Mouse (Mus musculus) natural killer cell, adult 2 months (primary cell): ENCODE measurements around the gene Bpifb1.
"Not testable (repeated sequence)": the region's sequence is repeated elsewhere in the genome, so short reads cannot be mapped to it uniquely, and the experiment has no call there.

Source experiments
- DNase-seq, 2 experiments: peaks; one replicate each; pipeline ENCODE4 v3.0.0; 2022; ENCODE audit warnings: low spot score in 2 of 2

Bpifb1 gene

DNA sequence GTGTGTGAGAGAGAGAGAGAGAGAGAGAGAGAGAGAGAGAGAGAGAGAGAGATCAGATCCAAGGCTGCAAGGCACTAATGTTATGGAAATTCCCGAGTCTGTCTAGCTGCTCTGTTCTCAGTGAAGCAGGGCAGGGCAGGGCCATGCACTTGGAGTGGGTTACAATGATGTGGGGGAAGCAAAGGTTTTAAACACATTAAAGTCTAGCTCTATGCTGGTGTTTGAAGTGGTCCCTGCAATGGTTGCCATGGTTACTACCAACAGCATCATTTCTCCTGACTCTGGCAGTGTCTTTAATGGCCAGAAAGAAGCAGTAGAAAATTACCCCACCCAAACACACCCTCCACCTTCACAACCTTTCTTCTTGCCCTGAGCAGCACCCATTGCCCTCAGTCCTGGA lies 20.5 kb downstream of the Bpifb1 start:
- no peak for DNase-seq

DNA sequence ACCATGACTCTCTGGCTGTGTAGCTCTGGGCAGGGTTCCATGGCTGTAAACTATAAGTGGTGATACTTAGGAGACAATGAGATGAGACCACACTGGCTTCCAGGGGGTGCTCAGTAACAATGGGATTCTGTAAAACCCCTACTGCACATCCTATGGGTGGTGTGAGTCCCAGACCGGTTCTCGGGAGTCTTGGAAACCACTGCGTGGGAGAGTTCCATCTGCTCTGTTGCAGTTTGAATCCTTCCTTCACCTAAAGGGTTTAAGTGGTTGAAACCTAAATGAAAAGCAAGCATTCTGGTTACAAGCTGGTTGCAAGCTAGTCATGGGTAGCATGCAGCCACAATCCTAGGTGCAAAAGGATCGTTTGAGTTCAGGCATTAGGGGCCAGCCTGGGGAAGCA lies 21.3 kb downstream of the Bpifb1 start:
- no peak for DNase-seq

DNA sequence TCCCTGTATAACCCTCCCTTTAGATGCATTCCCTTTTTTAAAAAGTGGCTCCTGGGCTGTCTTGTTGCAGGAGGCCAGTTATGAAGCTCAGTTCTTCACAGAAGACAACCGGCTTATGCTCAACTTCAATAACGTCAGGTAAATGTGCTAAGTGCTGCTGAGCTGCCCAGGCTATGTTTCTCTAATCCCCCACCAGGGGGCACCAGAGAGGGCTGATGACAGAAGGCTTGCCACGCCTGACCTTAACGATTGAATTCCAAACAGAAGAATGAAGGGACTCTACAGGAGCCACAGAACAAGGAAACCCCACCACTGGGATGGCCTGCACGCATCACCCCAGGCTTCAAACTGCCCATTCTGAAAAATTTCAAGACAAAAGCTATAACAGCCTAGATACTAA lies 24.6 kb downstream of the Bpifb1 start:
- DNase-seq, result peak in 1 of 2 experiments; percentile 37

DNA sequence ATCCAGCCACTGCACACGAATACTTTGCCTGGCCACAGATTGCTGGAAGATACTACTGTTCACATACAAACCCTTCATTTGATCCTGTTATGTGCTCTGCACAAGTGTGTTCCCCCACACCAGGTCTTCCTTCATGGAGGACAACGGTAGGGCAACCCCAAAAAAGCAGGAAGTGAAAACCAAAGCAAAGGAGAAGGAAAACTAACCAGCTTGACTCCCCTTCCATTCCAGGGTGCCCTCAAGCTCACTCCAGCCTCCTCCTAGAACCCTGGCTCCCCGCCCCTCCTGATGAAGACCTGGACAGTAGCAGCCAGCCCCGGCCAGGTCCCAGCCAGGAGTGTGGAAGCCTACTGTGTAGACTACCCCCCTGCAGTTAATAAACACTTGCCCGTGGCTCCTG lies 29.3 kb downstream of the Bpifb1 start:
- no peak for DNase-seq

DNA sequence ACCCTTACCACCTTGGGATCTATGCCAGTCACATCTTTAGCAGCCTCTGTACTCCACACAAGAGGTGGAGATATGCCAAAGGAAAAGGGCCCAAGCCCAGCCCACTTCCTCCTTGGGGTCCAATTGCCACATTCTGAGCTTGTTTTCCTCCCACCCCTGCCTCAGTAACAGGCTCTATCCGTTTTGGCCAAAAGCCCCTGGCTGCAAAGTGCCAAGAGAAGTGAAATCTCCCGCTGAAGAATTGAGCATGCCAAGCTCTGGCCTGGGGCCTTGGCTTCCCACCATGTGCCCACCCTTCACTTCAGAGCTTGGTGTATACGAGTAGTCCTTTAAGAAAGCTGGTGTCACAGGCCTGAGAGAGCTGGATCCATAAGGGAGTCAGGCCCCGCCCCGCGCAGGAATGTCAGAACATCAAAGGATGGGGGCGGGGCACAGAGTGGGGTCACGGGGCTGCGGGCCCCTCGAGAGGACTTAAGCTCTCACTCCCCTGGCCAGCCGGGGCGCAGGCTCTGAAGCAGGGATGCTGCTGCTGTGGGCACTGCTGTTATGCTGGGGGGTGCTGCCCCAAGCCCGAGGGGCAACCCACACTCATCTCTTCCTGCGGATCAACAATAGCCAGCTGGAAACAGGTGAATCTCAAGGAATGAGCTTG lies 32.8 kb downstream of the Bpifb1 start, which contains the start of gene Bpifb5:
Gene Bpifb5 (plus strand): TSS at position 478 of the 652 bp plus-strand sequence.
- DNase-seq, result no peak

DNA sequence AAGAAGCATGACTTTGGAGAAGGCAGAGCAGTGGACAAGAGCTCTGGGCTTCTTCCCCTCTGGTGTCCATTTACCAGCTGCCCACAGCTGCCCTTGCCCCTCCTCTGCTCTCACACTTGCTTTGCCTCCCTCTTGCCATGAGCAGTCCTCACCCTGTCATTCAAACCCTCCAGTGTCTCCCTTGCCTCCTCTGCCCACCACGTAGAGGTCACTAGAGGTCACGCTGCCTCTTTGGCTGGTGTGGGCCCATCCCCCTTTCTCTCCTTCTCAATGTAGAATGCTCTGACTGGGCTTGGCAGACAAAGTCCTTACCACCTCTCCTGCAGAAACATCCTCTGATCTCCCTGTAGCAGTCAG lies 33.3 kb downstream of the Bpifb1 start:
- DNase-seq, result no peak

DNA sequence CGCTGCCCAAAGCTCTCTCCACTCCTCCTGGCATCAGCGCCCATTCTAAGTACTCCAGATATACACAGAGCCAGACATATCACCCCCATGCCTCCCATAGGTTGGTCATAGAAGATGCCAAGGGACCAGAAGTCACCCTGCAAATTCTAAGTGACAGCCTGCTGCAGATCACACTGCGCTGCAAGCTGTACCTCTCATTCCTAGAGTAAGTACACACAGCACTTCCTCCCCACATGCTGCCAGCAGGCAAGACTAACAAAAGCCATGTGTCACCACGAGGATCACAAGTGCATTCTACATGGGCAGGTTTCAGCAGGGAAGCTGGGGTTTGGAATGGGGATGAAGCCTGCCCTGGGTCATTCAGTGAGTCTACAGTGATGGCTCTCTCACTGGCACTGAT lies 36.4 kb downstream of the Bpifb1 start:
- no peak for DNase-seq

DNA sequence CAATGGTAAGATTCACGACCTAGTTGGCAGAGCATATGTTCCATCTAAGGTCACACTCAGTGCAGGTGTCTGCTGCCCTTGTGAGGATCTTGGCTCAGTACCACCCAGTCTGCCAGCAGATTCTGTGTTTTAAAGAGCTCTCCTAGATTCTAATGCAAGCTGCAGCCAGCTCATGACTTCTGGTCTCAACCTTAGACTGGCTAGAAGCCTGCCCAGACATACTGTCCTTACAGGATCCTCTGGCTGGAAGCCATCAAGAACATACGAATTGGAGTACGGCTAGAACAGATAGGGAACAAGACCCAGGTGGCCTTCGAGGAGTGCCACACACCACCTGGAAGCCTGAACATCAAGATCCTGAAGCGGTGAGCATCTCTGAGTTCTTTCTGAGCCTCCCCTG lies 37.2 kb downstream of the Bpifb1 start:
- no peak for DNase-seq

DNA sequence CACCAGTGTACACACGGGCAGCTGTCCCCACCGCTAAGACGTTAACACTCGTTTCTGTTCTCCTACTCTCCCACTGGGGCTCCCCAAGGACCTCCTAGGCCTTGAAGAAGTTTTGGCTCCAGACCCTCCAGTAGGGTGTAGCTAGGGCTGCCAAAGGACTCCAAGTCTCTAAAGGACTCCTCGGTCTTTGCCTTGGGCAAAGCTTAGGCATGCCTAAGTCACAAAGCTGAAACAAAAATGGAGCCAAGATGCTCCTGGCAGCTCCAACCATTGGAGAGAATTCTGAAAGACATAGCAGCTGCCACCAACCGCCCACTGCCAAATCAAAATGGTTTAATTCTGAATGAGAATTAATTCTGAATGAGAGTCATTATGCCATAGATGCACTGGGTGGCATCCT lies 42.8 kb downstream of the Bpifb1 start:
- DNase-seq, result no peak

DNA sequence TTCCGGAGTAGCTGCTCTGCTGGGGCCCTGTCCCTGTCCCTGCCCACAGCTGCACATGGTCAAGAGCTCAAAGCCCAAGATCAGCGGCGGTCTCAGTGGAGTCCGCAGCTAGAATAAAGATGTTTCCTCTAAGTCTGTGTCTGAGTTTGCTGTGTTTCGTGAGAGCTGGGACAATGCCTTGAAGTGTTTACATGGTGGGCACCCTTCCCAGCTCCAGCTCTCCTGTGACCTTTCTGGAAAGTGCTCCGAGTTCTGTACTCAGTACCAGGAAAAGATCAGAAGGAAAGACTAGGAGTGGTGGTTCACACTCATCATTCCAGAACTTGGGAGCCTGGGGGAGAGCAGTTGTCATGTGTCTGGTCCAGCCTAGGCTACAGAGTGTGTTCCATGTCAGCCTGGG lies 50.2 kb downstream of the Bpifb1 start:
- DNase-seq, result no peak

DNA sequence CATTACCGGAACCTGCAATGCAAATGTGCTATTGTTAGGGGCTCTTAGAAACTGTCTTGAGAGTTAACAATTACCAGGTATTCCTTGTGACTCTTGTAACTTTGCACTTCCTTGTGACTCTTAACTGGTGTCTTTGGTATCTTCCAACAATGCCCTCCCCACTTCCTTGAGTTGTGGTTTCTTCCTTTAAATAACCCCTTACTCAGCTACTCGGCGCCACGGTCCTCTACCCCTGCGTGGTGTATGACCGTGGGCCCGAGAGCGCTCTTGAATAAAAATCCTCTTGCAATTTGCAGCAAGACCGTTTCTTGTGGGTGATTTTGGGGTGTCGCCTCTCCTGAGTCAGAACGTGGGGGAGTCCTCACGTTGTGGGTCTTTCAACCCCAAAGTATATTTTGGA lies 52.1 kb downstream of the Bpifb1 start:
- DNase-seq, result not testable (repeated sequence)

DNA sequence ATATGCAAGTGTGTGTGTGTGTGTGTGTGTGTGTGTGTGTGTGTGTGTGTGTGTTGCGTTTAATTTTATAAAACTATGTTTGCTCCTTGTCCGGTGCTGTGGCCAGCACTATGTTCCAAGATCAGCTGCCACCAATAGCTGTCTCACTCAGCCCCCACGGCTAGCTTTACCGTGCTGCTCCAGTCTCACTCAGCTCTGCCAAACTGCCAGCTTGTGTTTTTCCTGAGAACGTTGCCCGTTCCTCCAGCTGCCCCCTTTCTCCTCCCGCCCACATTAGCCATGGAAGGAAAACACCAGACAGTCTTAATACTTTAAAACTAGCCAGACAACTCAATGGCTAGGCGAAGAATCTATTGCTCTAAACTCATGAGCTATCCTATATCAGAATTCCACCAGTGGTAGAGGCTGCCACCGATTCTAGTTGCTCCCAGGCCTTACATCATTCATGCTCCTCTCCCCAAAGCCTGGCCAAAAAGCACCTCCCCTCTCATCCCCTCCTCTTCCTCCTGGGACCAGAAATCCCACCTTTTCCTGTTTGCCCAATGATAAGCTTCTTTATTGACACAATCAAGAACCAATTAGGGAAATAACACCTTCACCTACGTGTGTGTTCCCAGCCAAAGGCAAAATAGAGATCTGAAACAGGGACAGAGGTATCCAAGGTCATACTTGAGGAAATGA lies 52.9 kb downstream of the Bpifb1 start:
- DNase-seq, result no peak

DNA sequence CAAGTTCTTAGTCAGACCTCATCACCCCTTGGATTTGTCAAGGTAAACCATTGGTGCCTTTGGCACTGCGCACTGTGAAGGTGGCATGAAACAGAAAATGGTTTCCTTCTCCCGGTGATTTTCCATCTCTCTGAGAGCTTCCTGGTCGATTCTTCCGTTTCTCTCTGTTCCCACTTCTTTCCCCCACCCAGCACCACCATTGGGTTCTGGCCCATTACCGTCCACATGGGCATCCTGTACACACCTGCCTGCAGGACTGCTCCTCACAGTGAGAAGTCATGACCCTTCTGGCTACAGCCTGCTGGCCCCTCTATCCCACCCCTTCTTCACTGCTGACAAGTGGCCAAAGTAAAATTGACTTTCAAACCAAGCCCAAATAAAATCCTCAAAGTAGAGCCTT lies 54.7 kb downstream of the Bpifb1 start:
- DNase-seq, result no peak

DNA sequence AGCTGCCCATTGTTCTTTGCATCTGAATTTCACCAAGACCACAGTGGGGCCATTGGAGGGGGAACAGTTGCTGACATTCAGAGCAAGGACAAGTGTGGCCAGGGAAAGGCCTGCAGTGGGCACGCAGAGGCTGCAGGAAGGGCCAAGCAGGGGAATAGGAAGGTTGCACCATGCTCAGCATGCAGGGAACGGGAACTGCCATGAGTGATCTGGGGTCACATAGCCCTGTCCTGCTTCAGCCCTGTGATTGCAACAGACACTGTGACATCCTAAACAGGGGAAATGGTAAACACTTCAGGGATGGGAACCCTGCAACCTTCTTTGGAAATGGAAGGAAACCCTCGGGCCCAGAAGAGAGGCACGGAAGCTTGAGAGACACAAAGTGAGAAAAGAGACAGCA lies 64.6 kb downstream of the Bpifb1 start:
- DNase-seq, result not testable (repeated sequence)

DNA sequence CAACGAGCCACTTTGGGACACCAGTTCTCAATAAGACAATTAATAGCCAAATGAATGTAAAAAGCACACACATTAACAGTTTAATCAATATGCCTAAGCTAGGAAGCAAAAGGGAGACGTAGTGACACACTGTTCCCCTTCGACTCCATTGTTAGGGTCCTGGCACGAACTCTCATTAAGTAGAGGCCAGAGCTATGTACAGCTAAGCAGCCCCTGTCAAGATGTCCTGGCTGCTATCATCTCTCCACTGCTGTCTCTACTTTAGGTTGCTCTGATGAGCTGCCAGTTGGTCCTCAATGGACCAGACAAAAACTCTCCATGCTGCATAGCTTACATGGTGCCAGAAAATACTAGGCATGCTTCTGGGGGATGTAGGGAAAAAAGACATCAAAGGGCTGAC lies 65.2 kb downstream of the Bpifb1 start:
- no peak for DNase-seq

DNA sequence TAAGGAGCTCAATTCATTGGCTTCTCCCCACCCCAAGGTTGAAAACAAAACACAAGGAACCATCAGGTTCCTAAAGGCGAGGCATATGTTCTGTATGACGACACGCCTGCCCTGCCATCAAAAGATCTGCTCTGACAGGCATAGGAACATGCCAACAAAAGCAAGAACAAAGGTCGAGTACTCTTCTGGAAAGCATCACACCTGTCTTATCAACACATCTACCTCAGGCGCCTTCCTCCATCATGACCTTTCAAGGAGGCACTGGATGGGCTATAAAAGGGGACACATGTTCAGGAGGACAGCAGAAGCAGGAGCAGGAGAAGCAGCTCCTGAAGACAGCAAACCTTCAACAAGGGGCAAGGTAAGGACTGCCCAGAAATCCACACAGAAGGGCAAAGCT lies 66.9 kb downstream of the Bpifb1 start, which contains the start of gene Bpifb9a:
Gene Bpifb9a (plus strand): TSS at position 301 of the 400 bp plus-strand sequence.
- DNase-seq, result not testable (repeated sequence)

DNA sequence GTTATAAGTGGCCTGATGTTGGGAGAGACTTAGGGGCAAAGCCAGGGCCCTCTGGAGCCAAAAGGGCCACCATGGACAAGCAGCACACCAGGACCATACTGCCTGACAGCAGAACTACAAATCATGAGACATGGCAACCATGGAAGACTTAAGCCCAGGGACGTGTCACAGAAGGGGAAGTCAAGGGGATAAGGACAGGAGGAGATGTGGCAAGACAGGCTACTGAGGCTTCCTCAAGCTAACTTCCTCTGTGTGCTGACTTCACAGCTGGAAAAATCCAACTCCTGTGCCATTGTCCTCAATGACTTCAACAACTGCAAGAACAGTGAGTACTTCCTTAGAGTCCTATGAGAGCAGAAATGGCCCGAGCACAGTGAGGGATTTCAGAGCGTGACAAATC lies 73.8 kb downstream of the Bpifb1 start:
- DNase-seq, result not testable (repeated sequence)
